Mouse (Mus musculus) A20 (cell line): ENCODE data around the gene Klhl11.

Experiments
- DNase-seq: peaks from one replicate; pipeline ENCODE4 v3.0.0-alpha.2; 2011; ENCODE audit warnings: low read depth, low spot score

Klhl11 gene

GRCm38 (mm10) chr11:100471352-100472196 lies 967 bp downstream of the Klhl11 start:
- DNase-seq: no peak

- DNase-seq: no peak
Measured at GRCm38 (mm10) chr11:100465833-100466232, 6.7 kb downstream of the Klhl11 start.

- no peak for DNase-seq
Measured at GRCm38 (mm10) chr11:100465229-100465792, 7.2 kb downstream of the Klhl11 start.

- no peak for DNase-seq
Measured at GRCm38 (mm10) chr11:100462699-100463098, 9.8 kb downstream of the Klhl11 start.

GRCm38 (mm10) chr11:100457711-100458110 lies 14.8 kb downstream of the Klhl11 start:
- peak; percentile 55 for DNase-seq

GRCm38 (mm10) chr11:100457247-100457646 lies 15.3 kb downstream of the Klhl11 start:
- peak; percentile 49 for DNase-seq

GRCm38 (mm10) chr11:100442625-100443024 lies 29.9 kb downstream of the Klhl11 start:
- DNase-seq: no peak

- no peak for DNase-seq
Measured at GRCm38 (mm10) chr11:100441797-100442196, 30.7 kb downstream of the Klhl11 start, which contains the start of the genes Nt5c3b and Klhl10. TSS of gene Nt5c3b (minus strand) at chr11:100441808. TSS of gene Klhl10 (plus strand) at chr11:100441917.

GRCm38 (mm10) chr11:100440691-100441522 lies 31.6 kb downstream of the Klhl11 start:
- peak; percentile 87 for DNase-seq

- no peak for DNase-seq
Measured at GRCm38 (mm10) chr11:100437901-100438300, 34.6 kb downstream of the Klhl11 start.

GRCm38 (mm10) chr11:100435678-100436246 lies 36.8 kb downstream of the Klhl11 start:
- DNase-seq: no peak

GRCm38 (mm10) chr11:100432002-100432401 lies 40.5 kb downstream of the Klhl11 start:
- no peak for DNase-seq

- no peak for DNase-seq
Measured at GRCm38 (mm10) chr11:100430052-100430451, 42.5 kb downstream of the Klhl11 start.

GRCm38 (mm10) chr11:100428612-100429199 lies 43.8 kb downstream of the Klhl11 start:
- no peak for DNase-seq

- no peak for DNase-seq
Measured at GRCm38 (mm10) chr11:100426820-100427219, 45.7 kb downstream of the Klhl11 start.

GRCm38 (mm10) chr11:100425851-100426250 lies 46.7 kb downstream of the Klhl11 start:
- DNase-seq: peak; percentile 82

- no peak for DNase-seq
Measured at GRCm38 (mm10) chr11:100423836-100424235, 48.7 kb downstream of the Klhl11 start.

GRCm38 (mm10) chr11:100421537-100421936 lies 51.0 kb downstream of the Klhl11 start:
- no peak for DNase-seq

GRCm38 (mm10) chr11:100414914-100415822 lies 57.4 kb downstream of the Klhl11 start, which contains the start of gene Fkbp10:
TSS of gene Fkbp10 (plus strand) at chr11:100415697.
- DNase-seq: no peak
